Mouse (Mus musculus): ENCODE data around the gene Fcgr2b.

GRCm38 (mm10) chr1:170978601-170979000, 2.3 kb upstream of the Fcgr2b start:
- TF ChIP-seq POLR2A (IDR thresholded peaks at IDR 0.05; ENCODE audit: borderline replicate concordance, insufficient read depth, low read length) (no peak), CTCF (IDR thresholded peaks at IDR 0.05; ENCODE audit: borderline replicate concordance, insufficient read depth, low read depth, low read length) (no peak)
